Mouse (Mus musculus): ENCODE results near the gene Spata13.
A peak's percentile ranks its signal among the peaks of the same experiment; 100 is the strongest.

Spata13 gene

DNA sequence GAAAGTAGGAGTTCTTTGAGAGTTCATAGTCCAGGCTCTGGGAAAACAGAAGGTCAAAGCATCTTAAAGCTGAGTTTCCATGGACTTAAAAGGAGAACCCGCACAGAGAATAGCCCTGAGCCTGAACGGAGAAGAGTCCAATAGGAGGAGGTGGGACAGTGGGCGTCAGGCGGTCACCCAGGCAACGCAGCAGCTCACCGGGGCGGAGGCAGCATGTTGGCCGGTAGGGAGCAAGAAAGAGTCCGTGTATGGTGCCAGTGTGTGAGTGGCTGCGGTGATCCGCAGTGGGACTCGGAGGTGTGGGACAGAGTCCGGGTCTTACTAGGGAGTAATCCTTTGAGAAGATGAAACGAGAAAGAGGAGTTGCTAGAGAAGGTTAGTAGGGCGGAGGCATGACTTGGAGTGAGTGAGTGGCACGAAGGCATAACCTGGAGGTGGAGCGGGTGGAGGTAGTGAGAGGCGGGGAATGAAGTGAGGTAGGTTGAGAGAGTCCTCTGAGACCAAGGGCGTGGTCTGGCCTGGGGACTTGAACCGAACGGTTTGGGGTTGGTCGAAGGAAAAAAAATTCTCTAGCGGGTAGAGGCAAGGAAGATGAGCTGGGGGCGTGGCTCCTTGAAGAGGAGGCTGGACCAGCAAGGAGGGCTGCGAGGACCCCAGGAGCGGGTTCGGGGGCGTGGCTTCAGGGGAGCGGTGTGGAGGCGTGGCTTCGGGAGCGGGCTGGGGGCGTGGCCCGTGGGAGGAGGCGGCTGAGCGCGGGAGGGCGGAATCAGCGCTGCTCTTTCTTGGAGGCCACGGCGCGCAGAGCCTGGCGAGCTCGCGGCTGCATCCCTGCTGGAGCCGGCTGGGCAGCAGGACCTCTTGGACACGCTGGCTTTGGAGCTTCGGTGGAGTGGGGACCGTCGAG is at the start of gene Spata13:
Gene Spata13, plus strand, starts transcription at position 41 of the 904 bp plus-strand sequence.
- DNase-seq (ENCODE audit: low spot score in 2 of 2): peak; percentile 55 to 81

DNA sequence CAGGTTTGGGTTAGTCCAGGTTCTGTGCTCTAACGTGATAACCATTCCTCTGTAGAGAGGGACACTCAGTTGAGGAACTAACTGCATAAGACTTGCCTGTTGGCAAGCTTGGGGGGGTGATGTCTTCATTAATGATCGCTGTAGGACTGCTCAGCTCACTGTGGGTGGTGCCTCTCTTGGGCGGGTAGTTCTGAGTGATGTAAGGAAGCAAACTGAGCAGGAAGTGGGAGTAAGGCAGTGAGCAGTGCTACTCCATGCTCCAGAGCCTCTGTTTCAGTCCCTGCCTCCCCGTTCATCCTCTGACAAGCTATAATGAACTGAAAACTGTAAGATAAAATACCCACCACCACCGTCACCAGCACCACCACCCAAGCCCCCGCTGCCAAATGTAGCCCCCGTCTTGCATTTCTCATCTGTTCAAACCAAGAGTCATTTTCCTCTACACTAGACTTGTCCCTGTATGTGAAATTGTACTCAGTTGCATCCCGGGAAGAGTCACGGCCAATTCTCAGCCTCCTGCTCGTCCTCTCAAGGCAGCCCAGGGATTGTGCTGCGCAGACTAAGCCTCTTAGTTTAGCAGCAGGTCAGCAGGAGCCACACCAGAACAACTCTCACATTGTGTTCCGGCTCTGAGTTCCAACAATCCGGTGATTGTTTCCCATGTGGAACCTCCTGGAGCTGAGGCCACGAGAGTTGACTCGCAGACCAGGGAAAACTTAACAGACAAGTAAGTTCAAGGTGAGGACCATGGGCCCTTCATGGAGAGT is 46.9 kb upstream of the Spata13 start:
- no peak for DNase-seq (ENCODE audit: low spot score in 2 of 2)

DNA sequence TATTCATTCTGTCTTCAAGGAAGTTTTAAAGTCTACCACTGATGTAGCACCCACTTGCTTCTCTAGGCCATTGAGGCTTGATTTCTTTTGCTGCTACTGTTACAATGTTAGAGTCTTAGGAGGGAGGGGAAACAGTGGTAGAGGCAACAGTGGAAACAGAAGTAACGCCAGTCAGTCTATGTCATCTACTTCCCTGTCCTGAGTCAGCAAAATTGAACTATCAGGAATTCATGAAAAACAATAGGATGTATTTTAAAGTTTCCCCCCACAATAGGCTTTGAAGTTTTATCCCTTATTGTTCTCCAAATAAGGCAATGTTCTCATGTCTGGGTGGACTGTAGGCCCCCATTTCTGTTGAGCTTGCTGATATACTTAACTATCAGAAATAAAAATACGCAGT is 44.8 kb upstream of the Spata13 start:
- DNase-seq (ENCODE audit: low spot score in 2 of 2): no peak

DNA sequence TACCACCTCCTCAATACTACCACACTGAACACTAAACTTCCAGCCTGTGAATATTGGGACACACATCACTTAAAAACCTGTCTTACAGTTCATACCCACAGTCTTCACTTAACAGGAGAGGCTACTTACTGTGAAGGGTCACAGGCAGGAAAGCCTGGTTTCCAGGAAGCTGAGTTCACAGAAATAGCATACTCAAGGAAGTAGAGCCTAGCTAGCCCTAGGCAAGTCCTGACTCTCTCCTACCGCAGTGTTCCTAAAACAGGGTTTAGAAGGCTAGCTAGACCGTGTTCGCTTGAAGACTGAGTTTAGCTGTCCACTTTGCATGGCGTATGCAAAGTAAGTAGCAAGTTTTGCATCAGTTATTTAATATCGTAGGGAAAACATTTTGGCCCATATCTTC is 41.5 kb upstream of the Spata13 start:
- DNase-seq (ENCODE audit: low spot score in 2 of 2): no peak

DNA sequence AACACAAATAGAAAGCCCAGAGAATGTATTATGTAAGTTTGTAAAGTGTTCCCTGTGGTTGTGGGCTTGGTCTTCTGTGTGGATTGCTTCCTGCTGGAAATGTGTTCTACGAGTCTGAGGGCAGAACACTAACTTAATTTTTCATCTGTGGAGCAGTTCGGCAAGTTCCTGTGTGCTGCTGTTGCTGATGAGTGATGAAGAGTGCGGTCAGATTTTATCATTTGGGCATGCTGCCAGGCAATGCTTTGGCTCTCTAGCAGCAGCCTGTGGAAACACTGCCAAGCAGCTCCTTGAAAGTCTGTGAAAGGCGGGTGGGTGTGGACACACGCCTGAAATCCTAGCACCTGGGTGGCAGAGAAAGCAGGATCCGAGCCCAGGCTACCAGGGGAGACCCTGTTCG is 41.0 kb upstream of the Spata13 start:
- DNase-seq (ENCODE audit: low spot score in 2 of 2): no peak

DNA sequence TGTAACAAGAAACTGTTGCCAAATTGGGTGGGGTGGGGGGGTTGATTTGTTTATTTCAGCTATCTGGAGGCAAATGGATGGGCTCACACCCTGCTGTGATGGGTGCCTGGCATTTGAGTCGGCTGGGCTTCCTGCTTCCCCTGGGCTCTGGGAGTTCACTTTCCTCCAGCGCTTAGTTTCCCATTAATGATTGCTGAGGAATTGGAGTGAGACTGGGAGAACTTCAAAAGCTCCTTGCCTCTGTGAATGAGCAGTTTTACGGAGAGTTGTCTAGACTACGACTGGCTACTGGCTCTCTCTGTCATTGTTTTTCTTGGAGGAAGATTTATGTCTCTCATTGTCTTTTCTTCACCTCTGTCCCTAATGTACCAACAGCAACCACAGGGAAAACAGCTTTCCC is 36.2 kb upstream of the Spata13 start:
- no peak for DNase-seq (ENCODE audit: low spot score in 2 of 2)

DNA sequence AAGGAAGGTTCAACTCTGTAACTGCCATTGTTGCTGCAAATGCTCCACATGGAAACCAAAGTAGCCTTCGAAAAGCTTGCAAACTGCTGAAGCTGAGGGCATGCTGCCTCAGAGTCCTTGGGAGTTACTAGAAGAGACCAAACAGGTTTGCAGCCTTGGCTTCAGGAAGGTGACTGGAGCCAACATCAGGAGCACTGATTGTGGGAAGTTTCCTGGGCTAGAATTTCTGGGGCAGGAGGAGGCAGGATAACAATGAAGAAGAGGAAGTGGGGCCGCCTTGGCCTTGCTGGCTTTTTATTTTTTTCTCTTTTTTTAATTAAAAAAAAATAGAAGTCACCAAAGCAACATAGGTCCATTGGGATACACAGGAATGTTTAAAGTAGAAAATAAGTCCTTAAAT is 34.8 kb upstream of the Spata13 start:
- DNase-seq (ENCODE audit: low spot score in 2 of 2): no peak

DNA sequence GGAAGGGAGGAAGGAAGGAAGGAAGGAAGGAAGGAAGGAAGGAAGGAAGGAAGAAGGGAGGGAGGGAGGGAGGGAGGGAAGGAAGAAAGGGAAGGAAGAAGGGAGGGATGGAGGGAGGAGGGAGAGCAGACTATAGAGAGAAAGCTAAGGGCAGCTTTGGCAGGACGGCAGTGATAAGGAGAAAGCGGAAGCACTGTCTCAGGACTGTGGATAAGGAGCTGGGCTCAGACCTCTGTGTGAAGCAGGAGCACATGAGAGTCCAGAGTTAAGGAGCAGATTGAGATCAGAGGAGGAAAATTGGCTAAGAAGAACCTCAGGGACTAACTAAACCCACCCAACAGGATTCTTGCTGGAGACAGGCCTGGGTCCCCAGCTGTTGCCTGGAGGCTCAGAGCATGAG is 28.2 kb upstream of the Spata13 start:
- no peak for DNase-seq (ENCODE audit: low spot score in 2 of 2)

DNA sequence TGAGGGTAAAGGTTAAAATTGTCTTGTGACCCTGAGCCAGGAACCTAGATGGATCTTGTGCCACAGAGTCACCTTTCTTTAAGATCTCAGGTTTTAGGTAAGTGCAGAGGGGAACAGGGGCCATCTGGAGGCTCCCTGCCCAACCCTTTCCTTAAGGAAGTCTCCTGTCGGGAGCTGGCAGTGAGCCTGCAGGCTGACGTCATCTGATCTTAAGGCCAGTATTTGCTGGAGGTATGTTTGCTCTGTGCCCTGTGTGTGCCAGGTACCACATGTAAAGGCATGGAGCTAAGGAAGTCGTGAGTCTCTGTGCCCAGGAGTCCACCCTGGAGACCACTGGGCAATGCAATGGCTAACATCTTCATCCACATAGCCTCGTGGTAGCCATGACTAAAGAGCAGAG is 27.6 kb upstream of the Spata13 start:
- no peak for DNase-seq (ENCODE audit: low spot score in 2 of 2)

DNA sequence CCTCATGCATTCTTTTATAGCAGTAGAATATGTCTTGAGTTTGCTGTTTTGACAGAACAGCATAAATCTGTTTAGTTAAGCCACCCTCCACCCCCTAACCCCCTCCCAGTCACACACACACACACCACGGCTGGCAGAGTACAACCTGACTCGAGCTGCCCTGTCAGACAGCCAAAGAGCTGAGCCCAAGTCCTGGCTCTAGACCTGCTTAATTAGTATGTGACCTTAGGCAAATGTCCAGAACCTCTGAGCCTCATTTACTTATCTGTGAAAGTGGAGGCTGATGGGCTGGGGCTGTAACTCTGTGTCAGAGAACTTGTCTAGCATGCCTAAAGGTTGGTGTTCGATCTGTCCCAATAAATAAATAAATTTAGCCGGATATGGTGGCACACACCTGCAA is 26.1 kb upstream of the Spata13 start:
- DNase-seq (ENCODE audit: low spot score in 2 of 2): no peak

DNA sequence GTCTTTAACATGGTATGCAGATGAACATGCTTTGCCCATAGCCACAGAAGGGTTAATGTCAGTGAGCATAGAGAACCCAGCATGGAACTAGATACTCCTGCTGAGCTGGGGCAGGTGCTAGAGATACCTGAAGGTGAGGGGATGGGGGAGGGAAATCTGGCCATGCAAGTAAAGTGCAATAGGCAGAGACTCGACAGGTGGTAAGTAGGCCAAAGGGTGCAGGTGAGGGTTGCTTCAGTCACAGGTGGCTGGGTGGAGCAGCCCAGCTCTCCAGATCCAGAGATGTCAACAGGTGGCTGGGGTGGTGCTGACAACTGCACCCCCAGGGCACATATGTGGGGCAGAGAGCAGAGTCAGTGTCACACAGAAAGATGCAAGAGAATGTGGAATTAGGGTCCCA is 24.6 kb upstream of the Spata13 start:
- DNase-seq (ENCODE audit: low spot score in 2 of 2): no peak

DNA sequence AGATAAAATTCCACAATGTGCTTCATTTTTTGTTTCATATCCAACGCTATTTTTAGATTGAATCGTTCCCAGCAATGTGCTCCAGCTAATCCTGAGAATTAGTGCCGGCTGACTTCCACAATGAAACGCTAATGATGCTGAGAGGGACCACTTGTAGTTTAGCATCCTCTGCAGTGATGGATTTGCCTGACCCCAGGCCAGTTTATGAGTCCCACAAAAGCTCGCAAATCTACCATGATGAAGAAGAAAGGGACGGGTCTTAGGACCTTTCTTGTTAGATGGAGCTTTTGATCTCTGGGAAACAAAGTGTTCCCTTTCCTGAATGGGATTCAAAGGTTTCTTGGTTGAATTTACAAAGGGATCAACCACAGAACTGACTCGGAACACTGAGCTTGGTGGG is 21.1 kb upstream of the Spata13 start:
- no peak for DNase-seq (ENCODE audit: low spot score in 2 of 2)

DNA sequence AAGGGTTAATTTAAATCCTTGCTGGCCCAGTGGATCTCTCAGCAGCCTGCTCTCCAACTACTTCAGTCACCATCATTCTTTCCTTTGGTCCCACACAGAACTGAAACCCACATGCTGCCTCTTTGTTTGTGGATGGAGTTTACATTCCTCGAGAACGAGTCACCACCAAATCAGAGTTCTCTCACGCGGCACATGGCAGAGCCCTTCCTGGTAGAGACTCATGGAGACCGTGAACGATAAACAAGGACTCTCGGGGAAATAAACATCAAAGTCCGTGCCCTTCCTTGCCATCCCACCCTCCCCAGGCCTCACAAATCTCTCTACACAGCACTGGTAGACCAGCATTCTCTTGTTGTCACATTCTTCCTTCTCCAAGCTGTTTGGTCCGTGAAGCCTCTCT is 12.7 kb upstream of the Spata13 start:
- no peak for DNase-seq (ENCODE audit: low spot score in 2 of 2)

DNA sequence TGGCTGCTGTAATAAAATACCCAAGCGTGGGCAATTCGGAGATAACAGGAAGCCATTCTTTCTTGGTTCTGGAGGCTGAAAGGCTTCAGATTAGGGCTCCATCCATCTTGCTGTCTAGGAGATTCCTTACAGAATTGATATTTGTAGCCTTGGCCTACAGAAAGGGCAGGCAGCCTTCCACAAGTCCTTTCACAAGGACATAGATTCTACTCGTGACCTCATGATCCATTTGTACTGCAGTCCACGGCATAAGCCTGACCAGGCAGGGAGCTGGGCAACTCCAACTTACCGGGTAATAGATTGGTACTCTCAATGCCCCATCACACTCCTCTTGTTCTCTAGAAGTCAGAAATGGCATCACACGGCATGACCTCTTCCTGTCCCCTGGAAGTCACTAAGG is 8.3 kb upstream of the Spata13 start:
- DNase-seq (ENCODE audit: low spot score in 2 of 2): no peak

DNA sequence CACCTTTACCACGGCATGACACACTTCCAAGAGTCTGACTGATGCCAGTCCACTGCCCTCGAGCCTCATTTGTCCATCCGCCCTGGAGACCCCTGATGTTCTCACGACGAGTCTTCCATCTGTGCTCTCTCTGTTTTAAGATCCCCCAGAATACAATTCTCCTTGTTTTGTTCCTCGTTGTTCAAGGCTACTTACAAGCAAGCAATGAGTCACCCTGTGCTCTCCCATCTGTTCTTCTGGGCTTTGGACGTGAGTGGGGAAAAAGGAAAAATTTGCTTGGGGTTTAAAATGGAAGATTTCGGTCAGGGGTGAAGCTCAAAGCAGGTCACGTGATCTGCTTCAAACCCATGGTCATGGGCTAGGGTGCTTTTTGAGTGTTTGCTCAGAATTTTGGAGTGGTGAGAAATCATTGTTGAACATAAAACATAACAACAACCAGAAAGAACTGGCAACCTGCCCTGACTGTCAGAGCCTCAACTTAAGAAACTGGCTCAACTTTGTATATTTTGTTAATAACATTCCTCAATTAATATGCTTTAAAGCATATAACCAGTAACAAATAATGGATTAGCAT is 3.8 kb upstream of the Spata13 start:
- no peak for DNase-seq (ENCODE audit: low spot score in 2 of 2)

DNA sequence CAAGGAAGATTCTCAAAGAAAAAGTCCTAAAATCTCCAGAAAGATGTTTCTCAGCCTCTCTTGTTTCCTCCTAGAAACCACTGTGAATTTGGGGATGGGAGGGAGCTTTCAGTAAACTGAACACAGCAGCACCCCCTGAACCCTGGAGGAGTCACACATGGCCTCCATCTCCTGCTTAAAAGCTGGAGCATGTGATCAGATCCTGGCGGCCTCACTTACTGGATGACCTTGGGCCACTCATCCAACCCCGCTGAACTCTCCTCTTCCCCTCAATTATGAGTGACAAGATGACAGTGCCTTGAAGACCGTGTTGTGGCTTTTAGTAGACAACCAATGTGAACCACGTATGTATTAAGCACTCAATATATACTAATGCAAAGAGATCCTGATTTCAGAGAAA is 2.8 kb upstream of the Spata13 start:
- no peak for DNase-seq (ENCODE audit: low spot score in 2 of 2)

DNA sequence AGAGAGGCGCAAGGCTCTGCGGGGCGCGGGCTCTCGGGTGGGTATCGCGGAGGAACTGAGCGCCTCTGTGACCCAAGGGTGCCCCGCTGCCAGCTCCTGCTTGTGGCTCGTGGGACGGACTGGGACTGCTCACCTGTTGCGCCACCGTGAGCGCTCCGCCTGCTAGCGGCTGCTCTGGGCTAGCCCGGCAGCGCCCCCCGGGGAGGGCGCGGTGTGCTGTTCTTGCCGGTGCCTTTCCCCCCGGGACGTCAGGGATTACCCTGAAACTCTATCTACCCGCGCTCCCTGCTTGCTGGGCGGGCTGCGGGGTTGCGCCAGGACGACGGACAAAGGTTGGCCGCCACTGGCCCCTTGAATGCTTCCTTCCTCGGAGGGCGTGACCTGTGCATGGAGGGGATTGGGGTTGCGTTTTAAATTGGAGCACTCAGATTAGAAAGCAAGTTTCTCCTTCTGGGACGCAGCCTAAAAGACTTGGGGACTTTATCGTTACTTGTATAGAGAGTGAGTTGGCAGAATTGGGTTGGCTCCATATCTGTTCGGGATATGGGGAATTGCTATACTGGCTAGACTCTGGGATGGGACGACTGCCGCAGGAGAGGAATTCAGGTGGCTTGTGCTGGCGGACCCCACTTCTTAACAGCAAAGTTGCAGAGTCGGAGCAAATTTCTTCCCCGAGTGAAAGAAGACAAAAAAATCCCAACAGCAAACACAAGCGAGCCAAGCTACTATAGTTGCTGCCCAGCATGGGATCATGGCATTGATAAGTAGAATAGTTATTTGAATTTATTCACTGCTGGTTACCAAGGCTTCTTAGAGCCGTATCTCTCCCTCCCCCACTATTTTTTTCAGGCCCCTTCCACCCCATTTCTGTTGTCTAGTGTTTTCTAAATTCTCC is 1.3 kb downstream of the Spata13 start:
- peak in 1 of 2 experiments; percentile 29 for DNase-seq (ENCODE audit: low spot score in 2 of 2)

DNA sequence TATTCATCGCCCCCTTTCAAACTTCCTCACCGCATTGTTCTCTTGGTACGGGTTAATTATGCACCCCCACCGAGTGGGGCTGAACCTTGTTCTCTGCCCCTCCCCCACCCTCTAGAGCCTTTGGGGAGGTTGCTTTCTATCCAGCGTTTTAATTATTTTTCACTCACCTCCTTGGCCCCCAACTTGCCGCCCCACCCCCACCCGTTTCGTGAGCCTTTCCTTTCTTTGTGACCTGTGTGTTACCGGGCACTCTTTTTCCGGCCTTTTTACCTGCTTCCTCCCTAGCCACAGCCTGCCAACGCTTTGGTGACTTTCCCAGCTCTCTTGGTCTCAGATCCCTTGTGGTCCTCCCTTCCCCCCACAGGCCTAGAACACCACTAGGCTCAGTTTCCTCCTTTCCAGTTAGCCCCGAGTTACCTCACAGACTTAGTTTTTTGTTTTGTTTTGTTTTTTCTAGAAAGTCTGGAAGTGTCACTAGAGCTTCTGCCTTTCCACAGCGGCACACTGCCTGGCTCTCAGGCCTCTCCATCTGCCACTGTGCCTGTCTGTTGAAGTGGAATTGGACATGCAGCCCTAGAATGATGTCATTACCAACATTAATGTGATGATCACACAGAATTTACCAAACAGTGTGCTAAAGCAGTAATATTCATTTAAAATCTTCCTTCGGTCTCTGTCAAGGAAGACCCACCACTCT is 2.3 kb downstream of the Spata13 start:
- DNase-seq (ENCODE audit: low spot score in 2 of 2): no peak

DNA sequence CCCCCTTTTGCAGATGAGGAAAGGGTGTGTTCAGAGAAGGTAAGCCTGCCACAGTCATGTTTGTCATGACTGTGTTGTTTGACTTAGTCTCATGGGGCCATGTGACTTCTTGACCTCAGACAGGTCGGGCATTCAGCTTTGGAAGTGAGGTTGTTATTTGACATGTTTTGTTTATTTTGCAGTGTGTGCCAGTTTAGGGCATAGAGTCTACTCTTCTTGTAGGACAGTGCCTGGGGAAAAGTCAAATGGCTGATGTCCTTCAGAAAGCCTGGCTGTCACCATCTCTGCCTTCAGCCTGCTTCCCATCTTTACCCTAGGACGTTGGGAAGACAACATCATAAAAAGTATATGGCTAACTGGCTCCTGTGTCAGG is 2.8 kb downstream of the Spata13 start:
- DNase-seq (ENCODE audit: low spot score in 2 of 2): no peak

DNA sequence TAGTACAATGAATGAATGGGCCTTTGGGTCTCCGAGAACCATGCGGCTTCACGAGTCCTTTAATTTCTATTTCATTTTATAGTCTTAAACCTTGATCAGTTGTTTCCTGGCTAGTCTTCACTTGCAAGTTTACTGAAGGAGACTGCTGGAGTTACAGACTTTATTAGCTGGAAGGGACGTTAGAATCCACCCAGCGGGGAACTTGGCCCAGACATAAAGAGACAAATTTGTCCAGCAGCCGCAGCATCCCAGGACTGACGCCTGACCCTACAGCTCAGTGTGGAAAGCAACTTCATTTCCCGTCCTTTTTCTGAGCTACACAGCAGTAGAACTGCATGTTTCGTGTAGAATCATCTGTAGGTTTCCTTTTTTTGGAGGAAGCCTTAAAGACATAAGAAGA is 3.2 kb downstream of the Spata13 start:
- DNase-seq (ENCODE audit: low spot score in 2 of 2): no peak

DNA sequence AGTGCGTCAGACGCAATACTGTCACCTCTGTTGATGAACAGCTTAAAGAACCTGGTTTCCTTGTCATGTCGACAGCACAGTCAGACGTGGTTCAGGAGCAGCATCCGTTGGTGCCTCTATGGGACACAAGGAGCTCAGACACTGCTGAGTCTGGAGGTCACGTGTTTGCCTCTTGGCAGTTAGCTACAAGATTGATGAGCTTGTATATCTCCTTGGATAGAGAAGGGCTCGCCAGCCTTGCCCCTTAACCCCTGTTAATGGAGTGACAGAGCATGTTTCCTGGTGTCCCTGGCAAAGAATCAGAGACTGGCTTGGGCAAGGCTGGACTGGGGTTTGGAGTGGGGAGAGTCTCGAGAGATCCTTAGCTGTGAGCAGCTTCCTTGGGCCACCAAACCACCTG is 4.4 kb downstream of the Spata13 start:
- DNase-seq (ENCODE audit: low spot score in 2 of 2): no peak
